Mouse (Mus musculus): ENCODE results near the gene Ddx60. TPM values are rescaled to one million over a fixed set of nuclear protein-coding genes. Genes with fewer than 3 reads are reported as not detected.

Ddx60 gene
- 6.3 to 12.6 TPM (median 7.7 TPM) in 4 replicates for total RNA-seq (2023)

GRCm38 (mm10) chr8:61927777-61928494 is at the start of gene Ddx60:
Gene Ddx60 (plus strand): TSS chr8:61928087.

DNA sequence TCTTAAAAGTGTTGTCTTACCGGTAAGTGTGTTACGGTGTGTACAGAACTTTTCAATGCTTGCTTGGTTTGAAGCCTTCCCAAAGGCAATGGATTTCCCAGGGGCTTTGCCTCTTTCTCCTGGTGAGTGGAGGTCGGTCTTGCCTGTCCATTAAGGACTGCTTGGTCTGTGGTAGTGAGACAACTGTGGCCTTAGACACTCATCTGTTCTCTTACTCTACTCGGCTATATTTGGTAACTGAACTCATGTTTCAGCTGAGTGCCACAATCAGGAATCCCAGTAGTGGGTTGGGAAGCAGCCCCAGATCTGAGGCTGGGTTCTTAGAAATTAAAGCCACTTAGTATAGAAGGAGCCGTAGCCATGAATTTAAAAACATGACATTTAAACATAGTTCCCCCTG is 25.4 kb upstream of the Ddx60 start, which contains the start of gene Palld:
Gene Palld, minus strand, starts transcription at position 170 of the 400 bp plus-strand sequence.

Other genes starting within 250 kb of the Ddx60 start
- gene Palld, start 25.4 kb upstream of the Ddx60 start, total RNA-seq (2023), result 0.18 to 0.56 TPM (median 0.23 TPM) in 3 of 4 replicates, not detected in the other
- not detected in 4 replicates for gene Anxa10, start 195.1 kb downstream of the Ddx60 start, total RNA-seq (2023)